23 mouse cellular contexts compared by ENCODE assay signal in genomic region chrX:18048621-18049020, GRCm38 (mm10).
"Had no signal": no experiment of that assay in that cellular context is flagged by ENCODE, and none has a peak within 500 bp of the region (broad histone marks: within the 10 kb centered on the region; RNA-seq: fewer than 3 reads in every experiment).

No protein-coding gene starts in this region.

- H3K27me3 ChIP-seq: heart, embryonic 13.5 days; heart, embryonic 15.5 days; hindbrain, embryonic 13.5 days; hindbrain, embryonic 15.5 days; limb, embryonic 13.5 days; limb, embryonic 15.5 days; liver, embryonic 12.5 days had no signal

- DNase-seq: gastrocnemius, adult 2 months; gastrocnemius, postnatal 14 days; gastrocnemius, postnatal 36 days; heart, adult 11 months; heart, adult 2 months; heart, postnatal 14 days; heart, postnatal 36 days; kidney, adult 11 months; kidney, adult 8-10 months; kidney, postnatal 10 days; kidney, postnatal 36 days; layer of hippocampus, adult 9-11 months; layer of hippocampus, postnatal 36 days; left cerebral cortex, postnatal 4 days had no signal

- H3K36me3 ChIP-seq: heart, embryonic 13.5 days; heart, embryonic 15.5 days; hindbrain, embryonic 13.5 days; hindbrain, embryonic 15.5 days; limb, embryonic 13.5 days; limb, embryonic 15.5 days; liver, embryonic 12.5 days had no signal

- H3K4me1 ChIP-seq: heart, embryonic 13.5 days; heart, embryonic 15.5 days; hindbrain, embryonic 13.5 days; hindbrain, embryonic 15.5 days; limb, embryonic 13.5 days; limb, embryonic 15.5 days; liver, embryonic 12.5 days had no signal

- H3K27ac ChIP-seq: gastrocnemius, adult 2 months; heart, adult 2 months; heart, embryonic 13.5 days; heart, embryonic 15.5 days; hindbrain, embryonic 13.5 days; hindbrain, embryonic 15.5 days; hindbrain, postnatal 0 days; limb, embryonic 13.5 days; limb, embryonic 15.5 days; liver, embryonic 12.5 days; liver, embryonic 14.5 days had no signal

- H3K4me3 ChIP-seq: gastrocnemius, adult 2 months; heart, adult 2 months; heart, embryonic 13.5 days; heart, embryonic 15.5 days; hindbrain, embryonic 13.5 days; hindbrain, embryonic 15.5 days; limb, embryonic 13.5 days; limb, embryonic 15.5 days; liver, embryonic 12.5 days had no signal

- H3K9me3 ChIP-seq: heart, embryonic 13.5 days; heart, embryonic 15.5 days; hindbrain, embryonic 13.5 days; hindbrain, embryonic 15.5 days; limb, embryonic 13.5 days; limb, embryonic 15.5 days; liver, embryonic 12.5 days had no signal

- H3K9ac ChIP-seq: heart, embryonic 13.5 days; heart, embryonic 15.5 days; hindbrain, embryonic 13.5 days; hindbrain, embryonic 15.5 days; limb, embryonic 13.5 days; limb, embryonic 15.5 days; liver, embryonic 12.5 days; liver, embryonic 14.5 days had no signal
